Mouse (Mus musculus): Measurements from ENCODE around the gene Hif3a. TPM values are rescaled to one million over a fixed set of nuclear protein-coding genes. Genes with fewer than 3 reads are reported as not detected.
"Not testable (repeated sequence)": the region's sequence is repeated elsewhere in the genome, so short reads cannot be mapped to it uniquely, and the experiment has no call there.

The Hif3a gene
- polyA plus RNA-seq, 1 experiment, result 6.9 TPM

DNA sequence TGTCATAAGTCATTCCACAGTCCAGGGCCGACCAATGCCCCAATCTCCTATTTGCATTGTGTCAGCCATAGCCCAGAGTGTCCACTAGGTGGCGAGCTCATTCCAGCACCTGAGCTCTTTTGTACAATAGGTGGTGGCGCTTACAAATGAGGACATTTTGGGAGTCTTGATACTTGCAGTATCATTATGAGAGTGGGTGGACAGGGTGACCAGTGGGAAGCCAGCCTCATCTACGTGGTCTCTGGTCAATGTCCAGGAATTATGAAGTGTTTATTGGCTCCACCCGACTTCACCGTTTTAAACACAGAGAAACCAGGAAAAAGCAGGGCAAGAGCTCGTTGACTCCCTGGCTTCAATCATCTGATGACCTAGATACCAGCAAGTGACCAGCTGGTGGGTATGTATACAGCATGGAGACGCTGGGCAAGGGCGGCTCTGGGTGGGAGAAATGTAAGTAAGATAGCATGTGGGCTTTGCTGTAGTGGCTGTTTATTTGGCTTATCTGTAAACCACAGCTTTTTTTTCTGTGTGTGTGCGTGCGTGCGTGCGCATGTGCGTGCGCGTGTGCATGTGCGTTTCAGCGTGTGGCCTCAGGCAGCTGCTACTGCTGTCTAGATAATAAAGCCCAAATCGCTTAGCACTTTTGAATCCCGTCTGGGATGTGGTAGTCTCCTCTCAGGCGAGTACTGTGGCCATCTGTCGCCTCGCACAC, 11.8 kb upstream of the Hif3a start, which contains the start of gene Psg16:
Gene Psg16 (plus strand): TSS at position 137 of the 712 bp plus-strand sequence.
- TF ChIP-seq POLR2A (IDR thresholded peaks at IDR 0.05; ENCODE audit: control insufficient read depth, low read depth, low read length), result no peak
- TF ChIP-seq CTCF (IDR thresholded peaks at IDR 0.05; ENCODE audit: control insufficient read depth, insufficient read depth, insufficient replicate concordance, low read depth, low read length), result peak; percentile 81; the same call in 1 of the 2 replicates
- no peak within 1 kb of the TSS for H3K27ac ChIP-seq (ENCODE audit: control insufficient read depth, insufficient read depth, low read depth, low read length)
- H3K4me1 ChIP-seq (ENCODE audit: control insufficient read depth, insufficient read depth, low read length), result no peaks in the 10 kb centered on the region
- H3K36me3 ChIP-seq (ENCODE audit: control insufficient read depth, insufficient read depth, low read length), result no peaks in the 10 kb centered on the region
- H3K27me3 ChIP-seq (ENCODE audit: control insufficient read depth, insufficient read depth, low read length), result no peaks in the 10 kb centered on the region
- no peak within 1 kb of the TSS for H3K4me3 ChIP-seq (ENCODE audit: control insufficient read depth, low read depth, low read length)

DNA sequence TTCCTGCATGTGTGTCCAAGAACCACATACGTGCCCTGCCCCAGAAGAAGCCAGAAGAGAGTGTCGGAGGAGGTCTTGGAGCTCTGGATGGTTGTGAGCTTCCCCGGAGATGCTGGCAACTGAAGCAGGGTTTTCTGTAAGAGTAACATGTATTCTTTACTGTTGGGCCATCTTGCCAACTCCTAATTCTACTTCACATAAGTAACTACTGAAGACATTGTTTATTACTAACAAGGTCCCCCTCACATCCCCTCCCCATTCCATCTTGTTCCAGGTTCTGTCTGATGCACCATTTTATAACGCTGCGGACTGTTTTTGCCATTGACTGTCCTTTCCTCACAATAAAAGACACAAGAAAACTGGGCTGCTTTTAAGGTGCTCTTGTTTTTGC, 11.3 kb upstream of the Hif3a start:
- TF ChIP-seq POLR2A (IDR thresholded peaks at IDR 0.05; ENCODE audit: control insufficient read depth, low read depth, low read length) (no peak), CTCF (IDR thresholded peaks at IDR 0.05; ENCODE audit: control insufficient read depth, insufficient read depth, insufficient replicate concordance, low read depth, low read length) (no peak)
- H3K27ac ChIP-seq (ENCODE audit: control insufficient read depth, insufficient read depth, low read depth, low read length), result no peak overlapping the region
- H3K27me3 ChIP-seq (ENCODE audit: control insufficient read depth, insufficient read depth, low read length), result no peaks in the 10 kb centered on the region
- H3K4me3 ChIP-seq (ENCODE audit: control insufficient read depth, low read depth, low read length), result no peak overlapping the region
- H3K4me1 ChIP-seq (ENCODE audit: control insufficient read depth, insufficient read depth, low read length), result no peaks in the 10 kb centered on the region
- H3K36me3 ChIP-seq (ENCODE audit: control insufficient read depth, insufficient read depth, low read length), result no peaks in the 10 kb centered on the region

DNA sequence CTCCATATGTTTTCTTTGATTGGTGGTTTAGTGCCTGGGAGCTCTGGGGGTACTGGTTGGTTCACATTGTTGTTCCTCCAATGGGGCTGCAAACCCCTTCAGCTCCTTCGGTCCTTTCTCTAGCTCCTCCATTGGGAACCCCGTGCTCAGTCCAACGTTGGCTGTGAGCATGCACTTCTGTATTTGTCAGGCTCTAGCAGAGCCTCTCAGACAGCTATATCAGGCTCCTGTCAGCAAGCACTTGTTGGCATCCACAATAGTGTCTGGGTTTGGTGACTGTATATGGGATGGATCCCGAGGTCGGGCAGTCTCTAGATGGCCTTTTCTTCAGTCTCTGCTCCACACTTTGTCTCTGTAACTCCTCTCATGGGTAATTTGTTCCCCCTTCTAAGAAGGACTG, 5.4 kb upstream of the Hif3a start:
- H3K4me1 ChIP-seq (ENCODE audit: control insufficient read depth, insufficient read depth, low read length); H3K27me3 ChIP-seq (ENCODE audit: control insufficient read depth, insufficient read depth, low read length); H3K4me3 ChIP-seq (ENCODE audit: control insufficient read depth, low read depth, low read length); H3K27ac ChIP-seq (ENCODE audit: control insufficient read depth, insufficient read depth, low read depth, low read length); H3K36me3 ChIP-seq (ENCODE audit: control insufficient read depth, insufficient read depth, low read length): not testable (repeated sequence)

DNA sequence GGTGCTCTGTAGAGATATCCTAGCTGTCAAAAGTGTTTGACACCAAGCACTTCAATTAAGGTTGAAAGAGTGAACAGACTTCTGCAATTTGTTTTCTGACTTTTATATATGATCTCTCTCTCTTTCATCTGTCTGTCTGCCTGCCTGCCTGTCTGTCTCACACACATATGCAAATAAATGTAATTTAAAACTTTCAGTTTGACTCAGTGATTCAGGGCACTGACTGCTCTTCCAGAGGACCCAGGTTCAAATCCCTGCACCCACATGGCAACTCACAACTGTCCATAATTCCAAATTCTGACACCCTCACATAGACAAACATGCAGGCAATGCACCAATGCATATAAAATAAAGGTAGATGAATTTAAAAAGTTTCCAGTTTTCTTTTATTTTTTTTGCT, 4.8 kb upstream of the Hif3a start:
- Histone ChIP-seq H3K4me3 (ENCODE audit: control insufficient read depth, low read depth, low read length) (no peak overlapping the region), H3K4me1 (ENCODE audit: control insufficient read depth, insufficient read depth, low read length) (peaks cover 11% of the 10 kb centered on the region), H3K27ac (ENCODE audit: control insufficient read depth, insufficient read depth, low read depth, low read length) (no peak overlapping the region), H3K36me3 (ENCODE audit: control insufficient read depth, insufficient read depth, low read length) (no peaks in the 10 kb centered on the region), H3K27me3 (ENCODE audit: control insufficient read depth, insufficient read depth, low read length) (no peaks in the 10 kb centered on the region)
- TF ChIP-seq POLR2A (IDR thresholded peaks at IDR 0.05; ENCODE audit: control insufficient read depth, low read depth, low read length) (no peak), CTCF (IDR thresholded peaks at IDR 0.05; ENCODE audit: control insufficient read depth, insufficient read depth, insufficient replicate concordance, low read depth, low read length) (no peak)

DNA sequence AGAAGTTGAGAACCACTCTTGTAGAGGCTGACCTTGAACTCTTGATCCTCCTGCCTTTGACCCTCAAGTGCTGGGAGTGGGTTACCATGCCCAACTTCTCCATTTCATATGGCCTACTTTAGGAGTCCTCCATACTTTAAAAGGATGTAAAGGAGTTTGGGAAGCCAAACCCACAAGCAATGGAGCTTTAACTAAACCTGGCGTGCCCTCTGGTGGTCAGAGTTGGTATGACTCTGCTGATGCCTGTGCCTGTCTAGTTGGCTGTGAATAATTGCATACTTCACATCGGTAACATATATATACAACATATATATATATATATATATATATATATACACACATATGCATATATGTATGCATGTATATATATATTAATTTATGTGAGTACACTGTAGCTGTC, 4.2 kb upstream of the Hif3a start:
- Histone ChIP-seq H3K4me1 (ENCODE audit: control insufficient read depth, insufficient read depth, low read length) (peaks cover 13% of the 10 kb centered on the region), H3K27me3 (ENCODE audit: control insufficient read depth, insufficient read depth, low read length) (no peaks in the 10 kb centered on the region), H3K27ac (ENCODE audit: control insufficient read depth, insufficient read depth, low read depth, low read length) (no peak overlapping the region), H3K36me3 (ENCODE audit: control insufficient read depth, insufficient read depth, low read length) (no peaks in the 10 kb centered on the region), H3K4me3 (ENCODE audit: control insufficient read depth, low read depth, low read length) (no peak overlapping the region)
- peak; percentile 56; the same call in 1 of the 2 replicates for TF ChIP-seq CTCF (IDR thresholded peaks at IDR 0.05; ENCODE audit: control insufficient read depth, insufficient read depth, insufficient replicate concordance, low read depth, low read length)
- no peak for TF ChIP-seq POLR2A (IDR thresholded peaks at IDR 0.05; ENCODE audit: control insufficient read depth, low read depth, low read length)

DNA sequence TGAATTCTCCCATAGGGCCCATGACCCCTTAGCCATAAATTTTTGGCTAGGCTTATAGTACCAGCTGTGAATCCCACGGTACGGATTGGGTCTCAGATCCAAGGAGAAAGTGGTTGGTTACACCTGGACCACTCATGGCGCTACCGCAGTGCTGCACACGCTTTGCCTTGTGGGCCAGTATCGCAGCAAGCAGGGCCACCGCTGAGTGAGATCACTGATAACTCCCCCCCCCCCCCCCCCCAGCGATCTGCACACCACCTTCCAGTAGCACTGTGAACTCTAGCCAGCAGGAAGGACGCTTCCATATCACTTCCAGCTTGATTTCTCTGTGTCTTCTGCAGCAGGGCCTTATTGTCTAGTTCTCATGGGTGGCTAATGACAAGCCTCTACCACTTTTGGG, 3.4 kb upstream of the Hif3a start:
- Histone ChIP-seq H3K4me3 (ENCODE audit: control insufficient read depth, low read depth, low read length) (no peak overlapping the region), H3K36me3 (ENCODE audit: control insufficient read depth, insufficient read depth, low read length) (no peaks in the 10 kb centered on the region), H3K27me3 (ENCODE audit: control insufficient read depth, insufficient read depth, low read length) (no peaks in the 10 kb centered on the region), H3K4me1 (ENCODE audit: control insufficient read depth, insufficient read depth, low read length) (peaks cover 20% of the 10 kb centered on the region), H3K27ac (ENCODE audit: control insufficient read depth, insufficient read depth, low read depth, low read length) (no peak overlapping the region)
- TF ChIP-seq POLR2A (IDR thresholded peaks at IDR 0.05; ENCODE audit: control insufficient read depth, low read depth, low read length), result no peak
- TF ChIP-seq CTCF (IDR thresholded peaks at IDR 0.05; ENCODE audit: control insufficient read depth, insufficient read depth, insufficient replicate concordance, low read depth, low read length), result no peak

DNA sequence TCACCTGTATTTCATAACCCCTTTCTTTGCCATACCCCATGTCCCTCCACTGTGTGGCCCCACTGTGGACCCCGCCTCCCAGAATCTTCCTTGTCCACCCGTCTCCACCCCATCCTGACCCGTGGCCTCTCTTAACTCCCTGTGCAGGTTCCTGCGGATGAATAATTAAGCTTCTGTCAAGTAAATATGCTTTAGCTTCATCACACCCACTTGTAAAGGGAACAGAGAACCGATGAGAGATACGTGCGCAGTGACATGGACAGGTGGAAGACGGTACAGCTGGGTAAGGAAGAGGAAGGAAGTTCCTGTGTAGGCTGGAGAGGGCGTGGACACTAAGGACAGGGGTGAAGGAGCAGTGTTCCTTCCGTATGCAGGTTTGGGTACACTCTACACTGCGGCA, 618 bp upstream of the Hif3a start:
- no peak for TF ChIP-seq POLR2A (IDR thresholded peaks at IDR 0.05; ENCODE audit: control insufficient read depth, low read depth, low read length)
- no peak for TF ChIP-seq CTCF (IDR thresholded peaks at IDR 0.05; ENCODE audit: control insufficient read depth, insufficient read depth, insufficient replicate concordance, low read depth, low read length)
- Histone ChIP-seq H3K4me1 (ENCODE audit: control insufficient read depth, insufficient read depth, low read length) (peaks cover 36% of the 10 kb centered on the region), H3K36me3 (ENCODE audit: control insufficient read depth, insufficient read depth, low read length) (no peaks in the 10 kb centered on the region), H3K27ac (ENCODE audit: control insufficient read depth, insufficient read depth, low read depth, low read length) (no peak overlapping the region), H3K4me3 (ENCODE audit: control insufficient read depth, low read depth, low read length) (no peak overlapping the region), H3K27me3 (ENCODE audit: control insufficient read depth, insufficient read depth, low read length) (no peaks in the 10 kb centered on the region)

All from testis, adult 2 months (tissue).